Mouse (Mus musculus) ES-E14 (cell line): ENCODE results near the gene Lin7a.

Experiments used
- CHD2 ChIP-seq: IDR thresholded peaks from 2 replicates; pipeline ENCODE4 v1.6.1; 2014; ENCODE audit warnings: mild to moderate bottlenecking, low read depth, low read length, inconsistent platforms
- ZC3H11A ChIP-seq: IDR thresholded peaks from 2 replicates; pipeline ENCODE4 v1.6.1; 2012; ENCODE audit warnings: low read depth, mild to moderate bottlenecking, inconsistent platforms, low read length, borderline replicate concordance

DNA sequence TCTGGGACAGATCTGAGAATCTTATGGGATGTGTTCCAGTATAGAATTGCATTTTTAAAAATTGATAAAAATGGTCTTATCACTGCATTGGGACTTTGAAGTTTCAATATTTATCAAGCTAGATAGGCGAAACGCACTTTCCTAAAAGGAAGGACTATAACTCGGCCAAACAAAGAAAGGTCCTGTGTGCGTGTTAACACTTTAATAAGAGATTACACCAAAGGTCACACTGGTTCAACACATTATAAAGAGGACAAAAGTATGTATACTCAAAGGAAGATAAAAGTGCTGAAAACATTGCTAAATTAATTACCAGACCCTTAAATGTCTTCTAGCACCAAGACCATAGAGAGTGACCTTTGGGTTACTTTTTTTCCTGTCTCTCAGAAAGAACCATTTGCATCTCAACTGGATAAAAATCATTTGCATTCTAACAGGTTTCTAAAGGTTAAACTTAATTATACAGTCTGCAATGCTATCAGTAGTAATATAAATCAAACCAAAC is 46.1 kb upstream of the Lin7a start:
- TF ChIP-seq CHD2 (no peak), ZC3H11A (no peak)
